Mouse (Mus musculus): ENCODE results near the gene Pcyt2. TPM values are rescaled to one million over a fixed set of nuclear protein-coding genes. Genes with fewer than 3 reads are reported as not detected.
A peak's percentile ranks its signal among the peaks of the same experiment; 100 is the strongest.
"Not testable (repeated sequence)": the region's sequence is repeated elsewhere in the genome, so short reads cannot be mapped to it uniquely, and the experiment has no call there.

Gene Pcyt2
- polyA plus RNA-seq, 1 experiment from 2014 or later, result 233 TPM

- no peaks in the 10 kb centered on the region for H3K9me3 ChIP-seq
- peaks cover 28% of the 10 kb centered on the region; the same call in 1 of the 2 replicates for H3K36me3 ChIP-seq (replicated peaks)
- ATAC-seq (replicated peaks), result no peak
- peaks cover 10% of the 10 kb centered on the region for H3K4me1 ChIP-seq
- H3K4me3 ChIP-seq, result no peak within 1 kb of the TSS
- H3K9ac ChIP-seq, result no peak within 1 kb of the TSS
- no peak within 1 kb of the TSS for H3K27ac ChIP-seq
- peak within 1 kb of the TSS; percentile 36 for H3K4me2 ChIP-seq
- WGBS, result 5% methylated on average over 45 of the region's 45 CpGs
- peaks cover 14% of the 10 kb centered on the region for H3K27me3 ChIP-seq (replicated peaks)
These were observed 9.3 kb downstream of the Pcyt2 start, which contains the start of gene Npb for GRCm38 (mm10) chr11:120608241-120609034. Gene Npb (plus strand): TSS chr11:120608477.

GRCm38 (mm10) chr11:120606764-120607163, 11.0 kb downstream of the Pcyt2 start:
- H3K27me3 ChIP-seq (replicated peaks), result peaks cover 14% of the 10 kb centered on the region
- H3K36me3 ChIP-seq (replicated peaks), result peaks cover 38% of the 10 kb centered on the region; the same call in 1 of the 2 replicates
- H3K9ac ChIP-seq, result no peak overlapping the region
- H3K4me2 ChIP-seq, result no peak overlapping the region
- H3K4me1 ChIP-seq, result peaks cover 10% of the 10 kb centered on the region
- no peak for ATAC-seq (replicated peaks)
- no peak overlapping the region for H3K4me3 ChIP-seq
- 72% methylated on average over 4 of the region's 4 CpGs for WGBS
- no peaks in the 10 kb centered on the region for H3K9me3 ChIP-seq
- H3K27ac ChIP-seq, result no peak overlapping the region

- Histone ChIP-seq H3K9me3 (no peaks in the 10 kb centered on the region), H3K27ac (no peak overlapping the region), H3K4me3 (no peak overlapping the region), H3K4me1 (peaks cover 10% of the 10 kb centered on the region), H3K9ac (no peak overlapping the region), H3K36me3 (replicated peaks) (peaks cover 37% of the 10 kb centered on the region; the same call in 1 of the 2 replicates), H3K27me3 (replicated peaks) (peaks cover 14% of the 10 kb centered on the region), H3K4me2 (no peak overlapping the region)
- ATAC-seq (replicated peaks), result no peak
- WGBS, result 88% methylated on average over 7 of the region's 7 CpGs
These were observed 12.1 kb downstream of the Pcyt2 start for GRCm38 (mm10) chr11:120605667-120606066.

GRCm38 (mm10) chr11:120603545-120603944, 14.2 kb downstream of the Pcyt2 start:
- Histone ChIP-seq H3K4me1 (peaks cover 17% of the 10 kb centered on the region), H3K27ac (no peak overlapping the region), H3K4me2 (no peak overlapping the region), H3K9me3 (no peaks in the 10 kb centered on the region), H3K36me3 (replicated peaks) (peaks cover 41% of the 10 kb centered on the region; the same call in 1 of the 2 replicates), H3K4me3 (no peak overlapping the region), H3K9ac (no peak overlapping the region), H3K27me3 (replicated peaks) (peaks cover 5% of the 10 kb centered on the region; the same call in 1 of the 2 replicates)
- WGBS, result 78% methylated on average over 2 of the region's 2 CpGs
- no peak for ATAC-seq (replicated peaks)

GRCm38 (mm10) chr11:120600716-120601115, 17.0 kb downstream of the Pcyt2 start:
- H3K27ac ChIP-seq, result no peak overlapping the region
- no peak overlapping the region for H3K9ac ChIP-seq
- H3K4me3 ChIP-seq, result no peak overlapping the region
- H3K9me3 ChIP-seq, result no peaks in the 10 kb centered on the region
- H3K4me1 ChIP-seq, result peaks cover 27% of the 10 kb centered on the region
- no peak overlapping the region for H3K4me2 ChIP-seq
- H3K36me3 ChIP-seq (replicated peaks), result peaks cover 41% of the 10 kb centered on the region
- ATAC-seq (replicated peaks), result no peak
- no peaks in the 10 kb centered on the region for H3K27me3 ChIP-seq (replicated peaks)
- WGBS, result 94% methylated on average over 3 of the region's 3 CpGs

GRCm38 (mm10) chr11:120598990-120599549, 18.7 kb downstream of the Pcyt2 start:
- peak overlapping the region; percentile 86 for H3K4me2 ChIP-seq
- peak; percentile 10; the same call in 1 of the 2 replicates for ATAC-seq (replicated peaks)
- peak overlapping the region; percentile 91 for H3K27ac ChIP-seq
- peaks cover 42% of the 10 kb centered on the region for H3K36me3 ChIP-seq (replicated peaks)
- H3K9ac ChIP-seq, result peak overlapping the region; percentile 75
- H3K27me3 ChIP-seq (replicated peaks), result no peaks in the 10 kb centered on the region
- H3K4me1 ChIP-seq, result peaks cover 27% of the 10 kb centered on the region
- no peaks in the 10 kb centered on the region for H3K9me3 ChIP-seq
- H3K4me3 ChIP-seq, result peak overlapping the region; percentile 92
- WGBS, result 50% methylated on average over 17 of the region's 17 CpGs

- peak within 1 kb of the TSS; percentile 90 for H3K9ac ChIP-seq
- H3K4me1 ChIP-seq, result peaks cover 27% of the 10 kb centered on the region
- H3K4me2 ChIP-seq, result peak within 1 kb of the TSS; percentile 92
- WGBS, result under 1% methylated on average over 82 of the region's 88 CpGs
- peak within 1 kb of the TSS; percentile 92 for H3K4me3 ChIP-seq
- peak within 1 kb of the TSS; percentile 91 for H3K27ac ChIP-seq
- H3K36me3 ChIP-seq (replicated peaks), result peaks cover 48% of the 10 kb centered on the region
- no peaks in the 10 kb centered on the region for H3K9me3 ChIP-seq
- peak; percentile 97 for ATAC-seq (replicated peaks)
- H3K27me3 ChIP-seq (replicated peaks), result no peaks in the 10 kb centered on the region
These were observed 19.3 kb downstream of the Pcyt2 start, which contains the start of the genes Alyref and Anapc11 for GRCm38 (mm10) chr11:120598283-120598989. Gene Alyref (minus strand): TSS chr11:120598365. Gene Anapc11 (plus strand): TSS chr11:120598421.

- H3K27ac ChIP-seq, result peak overlapping the region; percentile 91
- H3K4me2 ChIP-seq, result peak overlapping the region; percentile 92
- H3K9ac ChIP-seq, result peak overlapping the region; percentile 90
- H3K27me3 ChIP-seq (replicated peaks), result no peaks in the 10 kb centered on the region
- no peaks in the 10 kb centered on the region for H3K9me3 ChIP-seq
- ATAC-seq (replicated peaks), result peak; percentile 72; the same call in 1 of the 2 replicates
- peaks cover 27% of the 10 kb centered on the region for H3K4me1 ChIP-seq
- WGBS, result 6% methylated on average over 75 of the region's 99 CpGs
- H3K4me3 ChIP-seq, result peak overlapping the region; percentile 92
- H3K36me3 ChIP-seq (replicated peaks), result peaks cover 50% of the 10 kb centered on the region
These were observed 20.2 kb downstream of the Pcyt2 start for GRCm38 (mm10) chr11:120597240-120598235.

- H3K4me1 ChIP-seq, result no peaks in the 10 kb centered on the region
- no peak overlapping the region for H3K4me2 ChIP-seq
- H3K36me3 ChIP-seq (replicated peaks), result peaks cover 53% of the 10 kb centered on the region
- ATAC-seq (replicated peaks), result no peak
- H3K27me3 ChIP-seq (replicated peaks), result no peaks in the 10 kb centered on the region
- WGBS, result 95% methylated on average over 6 of the region's 6 CpGs
- H3K27ac ChIP-seq, result no peak overlapping the region
- H3K9me3 ChIP-seq, result no peaks in the 10 kb centered on the region
- H3K4me3 ChIP-seq, result no peak overlapping the region
- no peak overlapping the region for H3K9ac ChIP-seq
These were observed 29.2 kb downstream of the Pcyt2 start for GRCm38 (mm10) chr11:120588531-120588930.

- H3K36me3 ChIP-seq (replicated peaks), result peaks cover 40% of the 10 kb centered on the region
- H3K9ac ChIP-seq, result no peak overlapping the region
- 97% methylated on average over 1 of the region's 1 CpGs for WGBS
- H3K4me3 ChIP-seq, result no peak overlapping the region
- H3K27ac ChIP-seq, result no peak overlapping the region
- no peaks in the 10 kb centered on the region for H3K27me3 ChIP-seq (replicated peaks)
- H3K9me3 ChIP-seq, result no peaks in the 10 kb centered on the region
- no peak overlapping the region for H3K4me2 ChIP-seq
- ATAC-seq (replicated peaks), result no peak
- peaks cover 26% of the 10 kb centered on the region for H3K4me1 ChIP-seq
These were observed 33.8 kb downstream of the Pcyt2 start for GRCm38 (mm10) chr11:120583937-120584336.

GRCm38 (mm10) chr11:120582982-120583293, 34.8 kb downstream of the Pcyt2 start:
- 88% methylated on average over 2 of the region's 2 CpGs for WGBS
- Histone ChIP-seq H3K27ac (peak overlapping the region; percentile 95; the same call in 1 of the 2 replicates), H3K4me1 (peaks cover 28% of the 10 kb centered on the region), H3K36me3 (replicated peaks) (peaks cover 44% of the 10 kb centered on the region)
- not testable (repeated sequence) for H3K9me3 ChIP-seq; H3K9ac ChIP-seq; ATAC-seq (replicated peaks); H3K27me3 ChIP-seq (replicated peaks); H3K4me2 ChIP-seq; H3K4me3 ChIP-seq

Data from midbrain, embryonic 15.5 days (tissue).